In genomic region chr13:102898374-102899131, GRCm38 (mm10) we compare ENCODE assay signal across 8 mouse cellular contexts.
DNase-seq lines count a peak whose midpoint lies in the region; ATAC-seq and TF ChIP-seq lines count a peak whose summit lies in the region.

No protein-coding gene starts in this region.

- H3K9ac ChIP-seq in limb, embryonic 15.5 days: no peak overlapping the region

- intact Hi-C loops in heart, postnatal 25 days (cut with DNase I): no loop called here

- H3K9me3 ChIP-seq in limb, embryonic 15.5 days: no peaks in the 10 kb centered on the region

- H3K27ac ChIP-seq in embryonic fibroblast, embryonic 13.5 days (ENCODE audit: insufficient read depth, low read length): peak overlapping the region; percentile 78
- H3K27ac ChIP-seq in limb, embryonic 15.5 days: peak overlapping the region; percentile 65

- H3K36me3 ChIP-seq in limb, embryonic 15.5 days: no peaks in the 10 kb centered on the region

- H3K4me1 ChIP-seq in embryonic fibroblast, embryonic 13.5 days (ENCODE audit: control insufficient read depth, insufficient read depth, low read length): peaks cover 46% of the 10 kb centered on the region
- peaks cover 36% of the 10 kb centered on the region for H3K4me1 ChIP-seq in limb, embryonic 15.5 days

- peak; percentile 66 for DNase-seq in urinary bladder, adult 2 months (ENCODE audit: low spot score)
- no peak for DNase-seq in urinary bladder, postnatal 10 days (ENCODE audit: low spot score)
- DNase-seq in heart, postnatal 25 days (ENCODE audit: low spot score): peak; percentile 47
- DNase-seq in spleen, adult 12 weeks (ENCODE audit: low spot score): peak; percentile 14
- DNase-seq in frontal cortex, postnatal 36 days (ENCODE audit: low spot score in 2 of 2): no peak
- DNase-seq in right cerebral cortex, adult 2 months (ENCODE audit: low spot score in 2 of 2): no peak

- no peak for TF ChIP-seq CTCF in embryonic fibroblast, embryonic 13.5 days (IDR thresholded peaks at IDR 0.05; ENCODE audit: borderline replicate concordance, insufficient read depth, low read length)

- peak; percentile 31; the same call in 1 of the 2 replicates for TF ChIP-seq POLR2A in embryonic fibroblast, embryonic 13.5 days (IDR thresholded peaks at IDR 0.05; ENCODE audit: low read depth, low read length)

- H3K4me2 ChIP-seq in limb, embryonic 15.5 days: no peak overlapping the region

- peak; percentile 53; the same call in 1 of the 2 replicates for ATAC-seq in limb, embryonic 15.5 days (ENCODE audit: insufficient number of reproducible peaks, low FRiP score, low TSS enrichment, low read depth)

- H3K27me3 ChIP-seq in limb, embryonic 15.5 days: no peaks in the 10 kb centered on the region

- 34% methylated on average over 15 of the region's 15 CpGs for WGBS in limb, embryonic 15.5 days

- no peak overlapping the region for H3K4me3 ChIP-seq in embryonic fibroblast, embryonic 13.5 days (ENCODE audit: insufficient read depth, low read length)
- no peak overlapping the region for H3K4me3 ChIP-seq in limb, embryonic 15.5 days

Comparison
In these comparisons a context has a peak if more than half of its experiments do, and no peak if none do; other contexts are left out.
1. DNase-seq: peak in urinary bladder, adult 2 months (single experiment), heart, postnatal 25 days (single experiment) and spleen, adult 12 weeks (single experiment); none in urinary bladder, postnatal 10 days (single experiment), frontal cortex, postnatal 36 days (0 of 2) and right cerebral cortex, adult 2 months (0 of 2).